Mouse (Mus musculus) neural tube, embryonic 11.5 days (tissue): ENCODE data around the gene Rps16. TPM values are rescaled to one million over a fixed set of nuclear protein-coding genes. Genes with fewer than 3 reads are reported as not detected.

ENCODE experiments used
- ATAC-seq: fragments of 200-750 bp; cut with Nextera tagmentation; 2 replicates; pipeline ENCODE4 v1.8.0; 2017; ENCODE audit warnings: moderate number of reproducible peaks, mild to moderate bottlenecking, moderate TSS enrichment, moderate library complexity; ENCODE audit not compliant: insufficient read depth, low FRiP score, low TSS enrichment
- DNase-seq: peaks from one replicate; pipeline ENCODE4 v3.0.0-alpha.2; 2015; ENCODE audit warnings: low spot score
- H3K27ac ChIP-seq: fragments of 300-500 bp; sonication (generic); 2 replicates; pipeline ENCODE4 v1.5.1; 2014; ENCODE audit warnings: low read depth, mild to moderate bottlenecking, low read length
- H3K27me3 ChIP-seq: fragments of 300-500 bp; sonication (generic); 2 replicates; pipeline ENCODE4 v1.6.1; 2014; ENCODE audit warnings: mild to moderate bottlenecking, low read length, mixed read lengths; ENCODE audit not compliant: control insufficient read depth, insufficient read depth
- H3K36me3 ChIP-seq: fragments of 300-500 bp; sonication (generic); 2 replicates; pipeline ENCODE4 v1.6.1; 2014; ENCODE audit warnings: mild to moderate bottlenecking, low read length, moderate library complexity, mixed read lengths; ENCODE audit not compliant: control insufficient read depth, insufficient read depth
- H3K4me1 ChIP-seq: fragments of 300-500 bp; sonication (generic); 2 replicates; pipeline ENCODE4 v1.6.1; 2014; ENCODE audit warnings: low read length, mixed read lengths; ENCODE audit not compliant: control insufficient read depth, insufficient read depth
- H3K4me2 ChIP-seq: fragments of 300-500 bp; sonication (generic); 2 replicates; pipeline ENCODE4 v1.6.1; 2014; ENCODE audit warnings: low read depth, mild to moderate bottlenecking, moderate library complexity
- H3K4me3 ChIP-seq: fragments of 300-500 bp; sonication (generic); 2 replicates; pipeline ENCODE4 v1.5.1; 2014; ENCODE audit warnings: low read depth, low read length
- H3K9ac ChIP-seq: fragments of 300-500 bp; sonication (generic); 2 replicates; pipeline ENCODE4 v1.6.1; 2014; ENCODE audit warnings: mild to moderate bottlenecking, low read length
- H3K9me3 ChIP-seq: fragments of 300-500 bp; sonication (generic); 2 replicates; pipeline ENCODE4 v1.6.1; 2016; ENCODE audit warnings: low read length; ENCODE audit not compliant: control insufficient read depth
- WGBS: fragments of 180-500 bp; shearing (Covaris S2); extraction: QIAGEN DNeasy Blood & Tissue Kit; methylation state at CpG from one replicate; pipeline ENCODE4 v1.1.7; 2014; 5-methylcytosine and 5-hydroxymethylcytosine counted together
- polyA plus RNA-seq: library from polyadenylated mRNA; unstranded; fragments of >200 nt; fragmentation: Nextera tagmentation; extraction: Ambion mirVana; gene quantifications from 2 replicates; pipeline ENCODE4 v1.2.1, GENCODE M21; 2014

Gene Rps16
- polyA plus RNA-seq, 1 experiment from 2014 or later, result 780 TPM

GRCm38 (mm10) chr7:28374647-28375046 is 24.2 kb downstream of the Rps16 start:
- Histone ChIP-seq H3K4me3 (no peak overlapping the region), H3K9ac (no peak overlapping the region), H3K4me1 (peaks cover 41% of the 10 kb centered on the region), H3K9me3 (no peaks in the 10 kb centered on the region), H3K36me3 (peaks cover 7% of the 10 kb centered on the region), H3K27me3 (no peaks in the 10 kb centered on the region), H3K4me2 (peak overlapping the region; percentile 64), H3K27ac (no peak overlapping the region)
- DNase-seq, result no peak
- WGBS, result 81% methylated on average over 10 of the region's 10 CpGs
- ATAC-seq, result no peak

- Histone ChIP-seq H3K4me2 (peak overlapping the region; percentile 64), H3K9ac (peak overlapping the region; percentile 61), H3K4me3 (peak overlapping the region; percentile 36), H3K27me3 (no peaks in the 10 kb centered on the region), H3K27ac (peak overlapping the region; percentile 82), H3K9me3 (no peaks in the 10 kb centered on the region), H3K4me1 (peaks cover 36% of the 10 kb centered on the region), H3K36me3 (peaks cover 3% of the 10 kb centered on the region)
- 1% methylated on average over 36 of the region's 36 CpGs for WGBS
- ATAC-seq, result peak; percentile 22
- DNase-seq, result peak; percentile 91
Observed at GRCm38 (mm10) chr7:28375176-28375921, 24.9 kb downstream of the Rps16 start.

DNA sequence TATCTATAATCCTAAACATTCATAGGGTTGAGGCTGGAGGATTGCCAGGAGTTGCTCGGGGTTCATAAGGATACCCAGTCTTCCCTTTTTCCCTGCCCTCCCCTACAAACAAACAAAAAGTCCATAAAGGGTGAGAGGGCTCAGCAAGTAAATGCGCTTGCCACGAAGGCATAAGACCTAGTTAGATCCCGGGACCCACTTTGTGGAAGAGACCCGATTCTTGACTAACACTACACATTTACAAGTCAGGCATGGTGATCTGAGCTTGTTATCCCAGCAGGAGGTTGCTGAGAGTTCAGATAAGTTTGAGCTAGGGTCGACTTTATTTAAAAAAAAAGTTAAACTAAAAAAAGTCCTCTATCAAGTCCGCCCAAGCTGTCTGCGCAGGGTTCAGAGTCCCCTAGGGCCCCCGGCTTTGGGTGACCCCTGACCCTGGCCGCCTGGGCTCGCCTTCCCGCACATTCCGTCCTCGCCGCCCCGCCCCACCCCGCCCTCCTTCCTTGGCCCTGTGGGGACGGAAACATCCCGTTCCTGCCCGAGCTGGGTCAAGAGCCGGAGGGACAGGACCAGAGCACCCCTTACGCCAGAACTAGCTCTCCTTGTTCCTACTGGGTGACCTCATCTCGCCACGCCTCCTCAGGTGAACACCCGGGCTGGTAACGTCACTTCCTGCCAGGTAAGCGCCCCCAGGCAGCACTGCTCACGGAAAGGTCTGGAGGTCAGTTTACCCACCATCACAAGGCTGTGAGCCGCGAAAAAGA is 25.7 kb downstream of the Rps16 start:
- Histone ChIP-seq H3K9ac (peak overlapping the region; percentile 61), H3K27ac (peak overlapping the region; percentile 82), H3K36me3 (peaks cover 3% of the 10 kb centered on the region), H3K4me3 (peak overlapping the region; percentile 36), H3K9me3 (no peaks in the 10 kb centered on the region), H3K27me3 (no peaks in the 10 kb centered on the region), H3K4me1 (peaks cover 33% of the 10 kb centered on the region), H3K4me2 (peak overlapping the region; percentile 64)
- DNase-seq (peak; percentile 41), ATAC-seq (no peak)
- 4% methylated on average over 30 of the region's 30 CpGs for WGBS

GRCm38 (mm10) chr7:28377190-28378065 is 27.0 kb downstream of the Rps16 start:
- Histone ChIP-seq H3K36me3 (peaks cover 3% of the 10 kb centered on the region), H3K27me3 (no peaks in the 10 kb centered on the region), H3K4me1 (peaks cover 40% of the 10 kb centered on the region), H3K4me3 (peak overlapping the region; percentile 56), H3K9me3 (no peaks in the 10 kb centered on the region), H3K4me2 (peak overlapping the region; percentile 79), H3K9ac (peak overlapping the region; percentile 68), H3K27ac (no peak overlapping the region)
- DNase-seq (no peak), ATAC-seq (no peak)
- 74% methylated on average over 18 of the region's 18 CpGs for WGBS

DNA sequence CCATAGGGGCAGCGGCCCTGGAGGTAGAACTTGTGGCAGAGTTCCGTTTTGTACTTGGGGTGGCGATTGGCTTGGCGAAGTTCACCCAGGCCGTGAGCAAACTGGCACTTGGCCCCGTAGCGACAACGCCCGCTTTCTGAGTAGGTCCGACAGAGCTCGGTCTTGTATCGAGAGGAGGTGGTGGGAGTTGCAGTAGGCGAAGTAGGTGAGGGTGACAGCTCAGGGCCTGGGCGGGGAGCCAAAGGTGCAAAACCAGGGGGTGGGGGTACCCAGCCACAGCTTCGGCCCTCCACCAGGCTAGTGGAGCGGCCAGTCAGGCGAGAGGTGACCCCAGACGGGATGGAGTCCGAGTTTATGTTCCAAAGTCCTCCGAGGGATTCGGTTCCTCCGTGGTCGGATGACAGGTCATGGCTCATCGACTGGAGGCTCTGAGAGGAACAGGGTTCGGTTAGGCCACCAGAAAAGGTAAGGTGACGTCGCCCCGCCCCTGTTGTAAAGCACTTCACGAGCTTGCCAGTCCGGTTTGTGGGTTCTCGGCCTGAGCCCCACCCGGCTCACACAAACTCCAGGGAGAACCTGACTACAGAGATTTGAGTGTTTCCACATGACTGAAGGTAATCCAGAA is 27.7 kb downstream of the Rps16 start:
- WGBS, result 43% methylated on average over 32 of the region's 32 CpGs
- H3K4me1 ChIP-seq, result peaks cover 42% of the 10 kb centered on the region
- ATAC-seq (no peak), DNase-seq (no peak)
- no peak overlapping the region for H3K27ac ChIP-seq
- no peaks in the 10 kb centered on the region for H3K9me3 ChIP-seq
- H3K4me2 ChIP-seq, result peak overlapping the region; percentile 79
- peak overlapping the region; percentile 56 for H3K4me3 ChIP-seq
- H3K9ac ChIP-seq, result peak overlapping the region; percentile 68
- H3K36me3 ChIP-seq, result peaks cover 3% of the 10 kb centered on the region
- no peaks in the 10 kb centered on the region for H3K27me3 ChIP-seq

- peak; percentile 39 for ATAC-seq
- peak; percentile 90 for DNase-seq
- WGBS, result under 1% methylated on average over 53 of the region's 53 CpGs
- Histone ChIP-seq H3K27ac (peak overlapping the region; percentile 75), H3K4me2 (peak overlapping the region; percentile 79), H3K9me3 (no peaks in the 10 kb centered on the region), H3K27me3 (no peaks in the 10 kb centered on the region), H3K9ac (peak overlapping the region; percentile 68), H3K4me3 (peak overlapping the region; percentile 56), H3K4me1 (peaks cover 42% of the 10 kb centered on the region), H3K36me3 (peaks cover 3% of the 10 kb centered on the region)
Observed at GRCm38 (mm10) chr7:28378769-28379651, 28.6 kb downstream of the Rps16 start.

GRCm38 (mm10) chr7:28380237-28381016 is 30.0 kb downstream of the Rps16 start, which contains the start of gene Zfp36:
Gene Zfp36, minus strand, starts transcription at chr7:28380253.
- H3K27me3 ChIP-seq, result no peaks in the 10 kb centered on the region
- WGBS, result 58% methylated on average over 17 of the region's 17 CpGs
- peak within 1 kb of the TSS; percentile 75 for H3K27ac ChIP-seq
- no peaks in the 10 kb centered on the region for H3K9me3 ChIP-seq
- H3K4me3 ChIP-seq, result peak within 1 kb of the TSS; percentile 56
- H3K4me2 ChIP-seq, result peak within 1 kb of the TSS; percentile 79
- H3K36me3 ChIP-seq, result peaks cover 3% of the 10 kb centered on the region
- no peak for ATAC-seq
- no peak for DNase-seq
- H3K9ac ChIP-seq, result peak within 1 kb of the TSS; percentile 68
- peaks cover 42% of the 10 kb centered on the region for H3K4me1 ChIP-seq
